Mouse (Mus musculus) 3T3-L1 (cell line): ENCODE results near the gene Jmjd4.

ENCODE experiments used
- DNase-seq: peaks from one replicate; pipeline ENCODE4 v3.0.0-alpha.2; 2015; ENCODE audit warnings: low read depth, low spot score

Gene Jmjd4

GRCm38 (mm10) chr11:59449741-59450229 lies at the start of gene Jmjd4:
Gene Jmjd4, plus strand, starts transcription at chr11:59450045.
- DNase-seq: peak; percentile 86

DNA sequence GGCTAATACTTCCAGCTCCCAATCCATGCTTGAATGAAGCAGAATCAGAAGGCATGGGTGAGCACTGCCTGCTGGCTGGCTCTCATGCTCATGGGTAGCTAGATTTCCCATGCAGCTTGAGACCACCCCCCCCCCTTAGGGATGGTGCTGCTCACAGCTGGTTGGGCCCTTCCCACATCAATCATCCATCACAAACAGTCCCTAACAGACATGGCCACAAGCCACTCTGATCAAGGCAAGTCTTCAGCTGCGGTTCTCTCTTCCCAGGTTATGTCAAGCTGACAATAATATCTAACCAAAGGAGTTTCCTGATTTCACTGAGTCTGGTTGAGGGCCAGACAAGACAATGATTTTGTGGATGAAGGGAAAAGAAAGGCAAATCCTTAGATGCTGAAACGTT lies 49.0 kb upstream of the Jmjd4 start:
- DNase-seq: no peak

DNA sequence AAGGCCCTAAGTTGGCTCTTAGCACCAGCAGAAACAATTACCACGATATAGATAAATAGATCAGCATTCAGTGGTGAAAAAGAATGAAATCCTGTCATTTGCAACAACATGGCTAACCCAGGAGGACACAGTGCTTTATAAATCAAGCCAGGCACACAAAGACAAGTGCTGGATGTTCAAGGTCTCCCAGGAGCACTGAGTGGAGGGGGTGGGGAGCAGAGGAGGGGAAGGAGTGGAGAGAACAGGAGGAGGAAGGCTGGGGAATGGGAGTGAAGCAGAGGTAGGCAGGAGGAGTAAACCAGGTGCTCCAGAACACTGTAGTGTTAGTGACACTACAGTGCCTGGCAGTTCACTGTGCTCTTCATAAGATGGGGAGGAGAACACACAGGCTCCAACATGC lies 44.1 kb upstream of the Jmjd4 start:
- DNase-seq: no peak

GRCm38 (mm10) chr11:59410851-59411250 lies 39.0 kb upstream of the Jmjd4 start:
- peak; percentile 54 for DNase-seq

DNA sequence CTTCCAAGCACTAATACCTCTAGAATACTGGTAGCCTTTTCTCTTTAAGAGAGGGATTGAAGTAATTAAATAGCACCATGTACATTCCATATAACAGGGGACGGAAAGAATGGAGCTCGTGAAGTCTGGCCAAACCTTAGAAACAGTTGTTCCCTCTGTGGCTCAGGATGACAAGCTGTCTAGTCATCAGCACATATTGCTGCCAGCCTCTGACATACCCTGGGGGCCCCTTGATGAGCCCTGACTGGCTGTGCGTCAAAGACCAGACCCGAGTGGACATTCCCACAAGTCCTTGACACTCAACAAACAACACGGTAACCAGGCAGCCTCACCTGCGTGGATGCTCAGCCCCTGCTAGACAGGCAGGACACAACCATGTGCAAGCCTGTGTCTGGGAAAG lies 37.8 kb upstream of the Jmjd4 start:
- peak; percentile 80 for DNase-seq

DNA sequence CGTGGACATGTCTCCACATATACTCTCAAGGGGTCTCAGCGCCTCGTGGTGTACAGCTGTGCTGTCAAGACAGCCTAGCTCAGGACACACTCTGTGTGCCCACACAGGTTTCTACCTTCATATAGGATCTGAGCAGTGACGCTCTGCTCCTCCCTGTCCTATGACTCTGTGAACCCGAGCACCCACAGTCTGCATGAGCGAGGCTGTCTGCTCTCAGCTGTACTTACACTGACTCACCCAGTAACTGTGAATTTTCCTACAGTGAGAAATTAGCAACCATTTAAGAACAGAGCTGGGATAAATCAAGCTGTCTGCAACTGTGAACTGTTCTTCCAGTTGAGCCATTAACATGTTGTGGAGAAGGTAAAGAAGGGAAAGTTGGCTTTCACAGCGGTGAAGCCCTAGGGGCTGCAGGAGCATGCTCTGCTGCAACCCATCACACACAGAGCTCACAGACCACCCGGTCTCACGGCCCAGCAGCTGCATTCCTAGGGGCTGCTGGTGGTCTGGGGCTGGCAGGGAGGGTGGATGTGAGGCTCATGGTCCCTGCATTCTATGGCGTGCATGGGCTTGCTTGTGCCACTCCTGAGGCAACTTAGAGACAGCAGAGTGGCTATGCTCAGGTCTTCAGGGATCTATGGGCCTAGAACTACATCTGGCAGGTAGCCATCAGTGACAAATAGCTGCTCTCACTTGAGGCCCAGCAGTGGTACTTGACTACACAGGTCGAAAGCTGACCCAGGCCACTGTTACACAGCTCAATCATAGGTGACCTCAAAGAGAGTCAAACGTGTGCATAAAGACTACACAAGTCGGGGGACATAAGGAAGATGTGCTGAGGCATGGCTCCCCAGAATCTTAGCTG lies 36.6 kb upstream of the Jmjd4 start:
- DNase-seq: peak; percentile 60

GRCm38 (mm10) chr11:59418708-59419107 lies 31.1 kb upstream of the Jmjd4 start:
- no peak for DNase-seq

- no peak for DNase-seq
These were observed 28.4 kb upstream of the Jmjd4 start for GRCm38 (mm10) chr11:59421436-59421835.

DNA sequence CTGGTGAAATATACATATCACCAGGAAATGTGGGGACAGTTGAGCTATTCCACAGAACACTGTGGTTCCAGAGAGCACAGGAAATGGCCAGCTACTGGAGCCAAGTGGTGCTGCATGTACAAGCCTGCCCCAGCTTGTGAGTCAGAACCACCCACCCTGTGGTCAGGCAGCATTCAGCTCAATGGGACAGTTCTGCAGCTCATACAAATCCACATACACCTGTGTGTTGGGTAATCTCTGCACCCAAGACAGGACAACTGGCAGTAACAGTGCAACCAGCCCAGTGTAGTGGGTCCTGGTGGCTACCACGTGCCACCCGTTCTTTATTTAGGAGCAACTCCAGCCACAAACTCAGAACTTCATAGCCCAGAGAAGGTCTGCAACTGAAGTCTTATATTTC lies 27.9 kb upstream of the Jmjd4 start:
- peak; percentile 81 for DNase-seq

DNA sequence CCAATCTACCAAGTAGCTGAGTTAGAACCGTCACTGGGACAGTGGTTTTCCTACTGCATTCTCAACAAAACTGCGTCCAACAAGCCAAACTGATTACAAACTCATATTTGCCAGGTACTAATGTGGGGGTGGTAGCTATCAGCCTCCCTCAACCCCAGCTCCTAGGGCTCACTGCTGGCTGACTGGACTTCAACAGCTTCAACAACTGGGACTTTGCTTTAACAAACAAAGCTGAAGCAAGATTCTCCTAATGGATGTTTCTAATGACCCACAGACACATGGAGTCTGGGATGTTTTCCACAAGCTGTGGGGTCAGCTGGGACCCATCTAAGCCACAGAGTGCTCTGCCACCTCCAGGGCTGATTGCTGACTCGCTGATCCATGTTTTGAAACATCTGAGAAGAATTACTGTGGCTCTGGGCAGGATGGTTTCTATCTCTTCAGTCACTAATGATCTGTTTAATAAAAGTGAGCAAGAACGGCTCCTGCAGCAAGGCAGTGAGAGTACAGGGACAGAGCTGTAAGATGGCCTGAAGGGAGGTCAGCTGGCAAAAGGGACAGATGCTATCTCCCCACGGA lies 26.7 kb upstream of the Jmjd4 start:
- peak; percentile 45 for DNase-seq

- peak; percentile 33 for DNase-seq
These were observed 24.2 kb upstream of the Jmjd4 start for GRCm38 (mm10) chr11:59425671-59426101.

DNA sequence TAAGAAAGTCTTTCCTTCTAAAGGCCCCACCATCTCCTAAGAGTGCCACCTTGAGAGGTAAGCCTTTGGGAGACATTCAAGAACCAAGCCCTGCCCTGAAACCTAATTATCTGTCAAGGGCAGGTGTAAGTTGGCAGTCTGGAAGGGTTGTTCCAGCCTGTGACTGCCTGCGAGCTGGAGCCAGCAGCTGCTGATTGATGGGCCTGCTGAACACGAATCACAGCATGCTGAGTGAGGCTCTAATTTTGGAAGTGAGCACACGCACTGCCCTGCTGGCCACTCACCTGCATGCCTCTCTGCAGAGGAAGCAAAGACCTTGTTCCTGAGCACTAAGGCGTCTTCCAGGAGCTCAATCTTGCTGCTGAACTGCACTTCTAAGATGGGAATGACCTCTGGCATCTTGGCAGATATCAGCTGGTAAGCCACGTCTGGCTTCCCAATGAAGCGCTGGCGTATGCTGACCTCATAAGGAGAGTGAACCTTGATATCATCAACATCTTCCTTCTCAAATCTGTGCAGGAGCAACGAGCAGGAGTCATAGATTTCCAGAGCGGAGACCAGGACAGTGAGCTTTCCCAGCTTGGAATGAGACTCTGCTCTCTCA lies 21.7 kb upstream of the Jmjd4 start:
- DNase-seq: no peak

- no peak for DNase-seq
These were observed 19.9 kb upstream of the Jmjd4 start for GRCm38 (mm10) chr11:59429959-59430358.

GRCm38 (mm10) chr11:59432261-59432660 lies 17.6 kb upstream of the Jmjd4 start:
- no peak for DNase-seq

DNA sequence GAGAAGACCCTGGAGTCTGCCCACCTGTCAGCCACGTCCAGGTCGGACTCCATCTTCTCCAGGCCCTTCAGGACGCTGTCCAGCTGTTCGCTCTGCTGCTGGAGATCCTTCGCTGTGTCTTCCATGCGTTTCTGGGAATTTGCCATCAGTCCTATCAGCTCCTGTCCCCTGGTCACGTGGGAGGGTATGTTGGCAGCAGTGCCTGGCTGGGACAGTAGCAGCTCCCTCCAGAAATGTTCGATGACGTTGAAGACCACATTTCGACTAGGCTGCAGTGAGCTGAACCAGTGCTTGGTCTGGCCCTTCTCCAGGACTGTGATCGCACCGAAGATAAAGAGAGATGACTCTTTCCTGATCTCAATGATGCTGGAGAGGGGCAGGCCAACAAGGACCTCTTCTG lies 11.9 kb upstream of the Jmjd4 start:
- no peak for DNase-seq

- DNase-seq: no peak
These were observed 6.7 kb upstream of the Jmjd4 start for GRCm38 (mm10) chr11:59443102-59443501.

DNA sequence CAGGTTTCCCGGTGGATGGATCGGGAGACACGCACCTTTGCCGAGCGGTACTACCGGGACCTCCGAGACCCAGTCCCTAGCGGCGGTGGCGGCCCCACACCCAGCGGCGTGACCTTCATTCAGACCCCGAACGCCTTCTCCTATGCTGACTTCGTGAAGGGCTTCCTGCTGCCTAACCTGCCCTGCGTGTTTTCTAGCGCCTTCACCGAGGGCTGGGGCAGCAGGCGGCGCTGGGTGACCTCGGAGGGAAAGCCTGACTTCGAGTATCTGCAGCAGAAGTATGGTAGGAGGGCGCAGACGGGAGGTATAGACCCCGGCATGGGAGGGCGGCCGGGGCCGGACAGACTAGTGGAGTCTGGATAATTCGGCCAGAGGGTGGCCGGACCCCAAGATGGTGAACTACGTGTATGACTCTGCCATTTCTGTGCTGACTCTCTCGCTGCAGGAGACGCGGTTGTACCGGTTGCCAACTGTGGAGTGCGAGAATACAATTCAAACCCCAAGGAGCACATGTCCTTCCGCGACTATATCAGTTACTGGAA lies 456 bp downstream of the Jmjd4 start:
- DNase-seq: peak; percentile 44

- no peak for DNase-seq
These were observed 1.2 kb downstream of the Jmjd4 start, which contains the start of gene Snap47 for GRCm38 (mm10) chr11:59451086-59451485. Gene Snap47, minus strand, starts transcription at chr11:59451186.

DNA sequence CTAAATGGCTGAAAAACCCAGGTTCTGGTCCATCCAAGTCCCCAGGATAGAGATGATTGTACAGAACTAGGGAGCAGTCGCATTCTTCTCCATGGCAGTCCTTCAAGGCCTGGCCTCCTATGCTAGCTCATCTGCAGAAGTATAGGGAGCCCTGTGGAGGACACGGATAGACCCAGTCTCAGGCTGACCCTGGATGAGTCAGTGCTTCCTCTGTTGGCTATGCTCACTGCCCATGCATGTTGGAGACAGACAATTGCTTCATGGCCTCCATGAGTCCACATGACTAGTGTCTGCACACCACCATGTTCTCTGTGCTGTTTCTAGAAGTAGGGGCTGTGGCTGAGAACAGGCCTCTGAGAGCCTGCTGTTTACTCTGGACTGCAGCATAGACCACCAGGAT lies 6.5 kb downstream of the Jmjd4 start:
- no peak for DNase-seq

- no peak for DNase-seq
These were observed 7.0 kb downstream of the Jmjd4 start for GRCm38 (mm10) chr11:59456891-59457290.

GRCm38 (mm10) chr11:59458973-59459372 lies 9.1 kb downstream of the Jmjd4 start:
- DNase-seq: peak; percentile 100

- DNase-seq: no peak
These were observed 10.6 kb downstream of the Jmjd4 start for GRCm38 (mm10) chr11:59460459-59460858.
